Mouse (Mus musculus) spleen, adult 18-20 months (tissue): Measurements from ENCODE around the gene Zkscan2.

Experiments used
- DNase-seq, 2 experiments: peaks; one replicate each; pipeline ENCODE4 v3.0.0; 2022; ENCODE audit warnings: mixed read lengths in 2 of 2

The Zkscan2 gene

DNA sequence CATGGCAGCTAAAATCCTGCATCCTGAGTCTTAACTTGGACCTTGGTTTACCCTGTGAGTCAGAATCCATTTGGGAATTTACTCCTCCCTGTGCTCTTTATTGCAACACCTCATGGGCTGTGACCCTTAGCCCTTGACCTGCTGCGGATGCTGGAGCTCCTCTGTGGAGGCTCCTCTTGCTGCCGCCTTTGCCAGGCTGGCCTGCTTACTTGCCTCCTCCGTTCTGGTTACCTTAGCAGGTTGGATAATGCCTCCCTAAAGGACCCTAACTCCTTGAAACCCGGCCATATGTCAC lies 69.9 kb downstream of the Zkscan2 start:
- DNase-seq = no peak

DNA sequence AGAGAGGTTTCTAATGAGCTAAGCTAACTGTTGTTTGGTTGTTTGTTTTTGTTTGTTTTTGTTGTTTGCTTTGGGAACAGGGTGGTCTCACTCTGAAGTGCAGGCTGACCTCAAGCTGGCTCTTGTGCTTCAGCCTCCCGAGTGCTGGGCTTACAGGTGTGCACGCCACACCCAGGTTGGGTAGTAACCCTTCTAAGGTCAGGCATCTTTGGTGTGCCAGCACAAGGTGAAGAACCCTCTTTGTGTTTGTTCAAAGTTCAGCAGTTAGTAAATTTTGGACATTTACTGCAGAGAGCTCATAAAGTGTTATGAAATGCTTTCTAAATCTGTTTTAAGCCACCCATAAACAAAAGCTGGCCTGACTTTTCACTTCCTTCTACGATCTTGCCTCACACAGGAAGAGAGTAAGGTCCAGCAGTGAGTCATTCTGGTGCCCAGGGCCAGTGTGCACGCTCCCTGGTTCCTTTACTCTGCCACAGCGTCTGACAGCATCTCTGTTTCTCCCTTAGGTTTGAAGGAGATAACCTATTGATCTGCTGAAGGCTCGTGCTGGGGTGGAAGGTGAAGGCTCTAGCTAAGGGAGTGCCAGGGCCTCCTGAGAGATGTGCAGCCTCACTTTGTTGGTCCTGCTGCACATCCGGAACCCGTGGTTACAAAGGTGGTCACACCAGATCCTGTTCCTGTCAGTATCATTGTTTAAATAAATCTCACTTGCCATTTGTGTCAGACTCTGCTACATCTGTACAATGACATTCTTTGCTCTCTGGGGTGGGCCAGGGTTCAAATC lies 70.4 kb downstream of the Zkscan2 start:
- peak in 1 of 2 experiments; percentile 6 for DNase-seq
